Mouse (Mus musculus) erythroblast, adult 5-6 weeks (primary cell): ENCODE results near the gene 2310022B05Rik. TPM values are rescaled to one million over a fixed set of nuclear protein-coding genes. Genes with fewer than 3 reads are reported as not detected.

ENCODE experiments used
- ATAC-seq: replicated peaks from 2 replicates; pipeline ENCODE4 v1.8.0; 2016; ENCODE audit warnings: moderate number of reproducible peaks, mild to moderate bottlenecking, moderate TSS enrichment, inconsistent platforms; ENCODE audit not compliant: poor library complexity, low FRiP score, severe bottlenecking
- total RNA-seq, 2 experiments: library from RNA; stranded (forward) in 1 of 2; stranded (reverse) in 1 of 2; fragments of 150-400 nt in 1 of 2; fragments of 200-764, 138-1000 nt in 1 of 2; gene quantifications; 2 replicates each; pipeline versions ENCODE4 v1.2.3 to v1.2.4; 2015 to 2017; ENCODE audit warnings: low replicate concordance in 2 of 2

2310022B05Rik gene
- total RNA-seq, 2 experiments from 2014 or later, result 9.8 to 16.5 TPM

DNA sequence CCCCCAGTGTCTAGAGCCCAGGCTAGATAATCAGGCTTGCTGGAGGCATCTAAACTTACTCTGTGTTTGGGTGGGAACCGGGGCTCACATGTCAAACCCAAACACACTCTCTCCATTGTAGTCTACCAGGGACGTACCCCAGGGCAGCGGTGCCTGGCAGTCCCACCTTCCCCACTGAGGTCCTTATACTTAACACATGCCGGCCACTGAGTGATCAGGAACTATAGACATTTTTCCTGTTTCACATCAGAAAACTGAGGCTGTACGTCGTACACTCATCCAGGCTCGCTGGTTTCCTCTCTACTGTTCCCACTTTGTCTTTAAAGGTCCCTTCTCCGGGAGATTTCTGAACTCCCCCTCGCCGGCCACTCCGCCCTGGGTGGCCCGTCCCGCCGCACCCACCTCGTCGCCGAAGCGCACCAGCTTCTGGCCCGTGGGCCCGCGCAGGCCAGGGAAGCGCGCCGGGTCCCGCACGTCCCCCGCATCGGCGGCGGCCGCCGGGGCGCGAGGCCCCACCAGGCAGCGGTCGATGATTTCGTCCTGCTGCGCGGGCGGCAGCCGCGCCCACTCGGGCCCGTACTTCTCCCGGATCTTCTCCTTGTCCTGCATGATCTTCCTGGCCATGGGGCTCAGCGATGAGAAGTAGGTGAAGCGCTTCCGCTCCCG lies 590 bp downstream of the 2310022B05Rik start:
- peak; percentile 10; the same call in 1 of the 2 replicates for ATAC-seq

DNA sequence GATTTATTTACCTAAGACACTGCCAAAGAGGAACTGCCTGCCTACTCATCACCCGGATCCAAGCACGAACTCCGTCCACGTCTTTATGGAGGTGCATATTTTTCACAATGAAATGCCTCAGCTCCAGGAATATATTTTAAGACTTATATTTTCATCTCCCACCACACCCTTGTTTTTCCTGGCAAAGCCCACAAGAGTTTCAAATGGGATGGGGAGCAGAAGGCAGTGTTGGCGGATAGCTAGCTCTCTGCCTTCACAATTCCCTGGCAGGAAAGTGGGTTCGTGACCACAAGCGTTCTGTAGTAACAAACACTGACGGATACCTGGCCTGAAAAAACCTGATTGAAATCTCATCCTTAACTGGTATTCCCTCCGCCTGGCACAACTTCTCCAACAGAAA lies 1.4 kb downstream of the 2310022B05Rik start:
- no peak for ATAC-seq

DNA sequence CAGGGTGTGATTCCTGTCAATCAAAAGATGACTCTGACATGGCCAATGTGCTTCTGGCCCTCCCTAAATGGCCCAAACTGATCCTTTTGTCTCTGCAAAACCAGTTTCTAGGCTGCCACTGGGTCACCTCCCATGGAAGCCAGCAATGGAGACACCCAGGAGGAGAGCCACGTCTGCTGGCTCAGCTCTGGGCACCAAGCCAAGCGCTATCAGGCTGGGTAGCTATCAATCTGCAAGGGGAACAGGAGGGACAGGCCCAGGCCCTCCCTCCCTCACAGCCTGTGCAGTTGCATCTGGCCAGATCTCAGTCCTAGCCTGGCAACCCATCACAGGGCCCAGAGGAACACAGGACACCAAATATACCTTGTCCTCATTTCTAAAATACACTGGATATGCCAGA lies 4.8 kb downstream of the 2310022B05Rik start:
- ATAC-seq, result peak; percentile 78

DNA sequence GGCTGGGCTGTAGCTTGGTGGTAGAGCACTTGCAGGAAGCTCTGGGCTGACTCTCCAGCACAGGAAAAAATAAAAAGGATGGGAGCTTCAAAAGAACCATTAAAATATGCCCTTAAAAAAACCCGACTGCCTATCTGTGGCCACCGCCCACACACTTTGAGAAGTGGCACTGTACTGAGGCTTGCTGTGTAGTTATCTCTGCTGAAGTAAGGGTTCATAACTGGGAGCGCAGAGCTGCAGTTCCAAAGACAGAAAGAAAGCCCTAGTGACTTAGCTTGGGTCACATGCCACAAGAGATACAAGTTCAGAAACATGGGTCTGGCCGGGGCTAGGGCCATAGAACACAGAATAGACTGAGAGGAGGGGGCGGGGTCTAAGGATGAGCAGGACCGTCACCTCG lies 5.2 kb downstream of the 2310022B05Rik start:
- peak; percentile 71 for ATAC-seq

- ATAC-seq, result no peak
Measured at GRCm38 (mm10) chr8:124653568-124654475, 9.3 kb downstream of the 2310022B05Rik start.

DNA sequence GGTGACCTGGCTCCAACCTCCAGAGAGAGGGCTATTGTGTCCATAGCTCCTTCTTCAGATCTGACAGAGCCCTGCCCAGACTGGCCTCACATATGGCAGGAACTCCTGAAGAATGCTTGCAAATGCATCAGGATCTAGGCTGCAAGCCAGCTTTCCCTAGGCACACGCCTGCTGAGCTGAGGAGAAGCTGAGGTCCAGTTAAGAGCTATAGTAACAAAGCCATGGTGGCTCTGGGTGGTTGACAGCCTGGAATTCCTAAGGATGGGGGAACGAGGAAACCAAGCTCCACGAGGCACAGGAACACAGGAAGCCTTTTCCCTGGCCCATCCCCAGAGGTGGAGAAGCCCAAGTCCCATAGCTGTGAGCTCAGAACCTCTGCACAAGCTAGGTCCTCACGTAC lies 10.6 kb downstream of the 2310022B05Rik start:
- ATAC-seq, result no peak

GRCm38 (mm10) chr8:124651776-124652175 lies 11.4 kb downstream of the 2310022B05Rik start:
- no peak for ATAC-seq

- no peak for ATAC-seq
Measured at GRCm38 (mm10) chr8:124648311-124648710, 14.9 kb downstream of the 2310022B05Rik start.

GRCm38 (mm10) chr8:124643540-124644339 lies 19.4 kb downstream of the 2310022B05Rik start:
- ATAC-seq, result no peak

- no peak for ATAC-seq
Measured at GRCm38 (mm10) chr8:124641599-124641998, 21.6 kb downstream of the 2310022B05Rik start.

- ATAC-seq, result 0 out of 2 replicates have a peak, but pooled peaks have one; percentile 13
Measured at GRCm38 (mm10) chr8:124635247-124635502, 28.0 kb downstream of the 2310022B05Rik start.

DNA sequence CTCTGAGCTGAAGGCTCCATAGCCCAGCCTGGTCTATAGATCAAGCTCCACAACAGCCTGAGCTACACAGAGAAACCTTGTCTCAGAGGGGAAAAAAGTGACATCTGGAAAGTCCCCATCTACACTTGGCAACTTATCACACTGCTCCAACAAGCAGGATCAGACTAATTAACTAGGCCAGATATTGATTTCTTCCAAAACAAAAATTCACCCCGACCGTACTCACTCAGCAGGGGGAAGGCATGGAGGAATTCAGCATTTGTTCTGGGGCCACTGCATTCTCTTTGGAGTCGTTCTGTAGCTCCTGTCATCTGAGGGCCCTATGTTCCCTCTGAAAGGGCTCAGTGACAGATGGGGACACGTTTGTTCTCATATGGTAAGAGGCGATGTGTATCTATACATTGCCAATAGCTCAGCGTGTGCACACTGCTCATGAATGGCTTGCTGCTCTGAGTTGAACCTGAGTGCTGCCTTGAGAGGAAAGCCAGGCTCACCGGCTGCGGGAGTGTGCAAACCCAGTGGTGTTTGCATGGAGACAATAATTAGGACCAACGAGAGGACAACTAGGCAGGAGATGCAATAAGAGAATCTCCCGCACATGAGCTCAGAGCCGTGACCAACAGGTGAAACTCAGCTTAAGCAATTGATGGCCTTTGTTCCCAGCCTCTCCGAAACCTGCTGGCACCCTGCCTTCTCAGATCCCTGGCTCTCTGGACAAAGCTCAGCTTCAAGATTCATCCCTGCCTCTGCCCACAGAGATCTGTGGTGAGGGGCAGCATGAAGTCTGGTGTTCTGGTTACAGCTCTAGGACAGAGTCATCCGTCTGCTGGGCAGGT lies 28.5 kb downstream of the 2310022B05Rik start:
- no peak for ATAC-seq

DNA sequence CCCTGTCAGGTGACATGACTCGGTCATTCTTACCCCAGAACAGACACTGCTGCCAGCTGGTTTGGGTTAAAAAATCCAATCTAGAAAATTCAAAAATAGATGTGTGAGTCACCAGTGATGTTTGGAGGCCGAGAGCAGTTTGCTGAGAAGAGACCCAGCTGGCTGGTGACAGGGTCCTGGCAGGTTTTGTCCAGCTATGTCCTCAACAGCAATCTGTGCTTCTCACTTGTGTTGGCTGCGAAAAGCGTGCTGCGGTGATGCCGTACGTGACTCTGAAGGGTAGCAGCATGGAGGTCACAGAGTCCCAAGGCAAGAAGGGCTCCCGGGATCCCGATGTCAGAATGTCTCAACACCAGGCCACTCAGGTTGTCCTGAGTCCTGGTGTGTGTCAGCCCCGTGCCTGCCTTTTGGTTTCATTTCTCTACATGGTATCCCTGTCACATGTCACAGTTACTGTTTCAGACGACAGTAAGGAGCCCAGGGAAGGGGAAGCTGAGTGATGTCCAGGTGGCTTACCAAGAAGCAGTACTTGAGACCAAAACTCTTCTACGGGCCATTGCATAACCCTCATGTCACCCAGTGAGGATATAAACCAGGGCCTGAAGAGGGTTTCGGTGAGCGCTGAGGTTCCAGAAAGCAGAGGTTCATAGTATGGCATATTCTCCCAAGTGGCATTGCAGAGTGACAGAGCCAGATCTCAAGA lies 30.0 kb downstream of the 2310022B05Rik start:
- no peak for ATAC-seq

DNA sequence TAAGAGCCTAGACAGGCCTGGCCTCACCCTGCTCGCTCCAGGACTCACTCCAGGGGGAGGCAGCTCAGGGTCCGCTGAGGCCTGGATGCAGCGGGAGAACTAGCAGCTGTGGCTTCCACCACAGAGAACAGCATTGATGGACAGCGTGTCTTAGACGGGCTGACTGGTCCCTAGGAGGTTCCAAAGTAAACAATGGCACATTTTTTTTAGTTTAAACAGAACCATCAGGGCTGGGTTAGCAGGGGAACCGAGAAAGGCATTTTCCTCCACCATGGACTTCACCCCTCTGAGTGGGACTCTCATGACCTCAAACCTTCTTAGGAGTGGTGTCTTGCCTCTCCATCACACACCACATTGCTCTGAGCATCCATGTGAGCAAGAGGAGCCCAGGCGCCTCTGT lies 31.2 kb downstream of the 2310022B05Rik start:
- ATAC-seq, result no peak

GRCm38 (mm10) chr8:124630891-124631290 lies 32.3 kb downstream of the 2310022B05Rik start:
- no peak for ATAC-seq

- no peak for ATAC-seq
Measured at GRCm38 (mm10) chr8:124630489-124630888, 32.7 kb downstream of the 2310022B05Rik start.

DNA sequence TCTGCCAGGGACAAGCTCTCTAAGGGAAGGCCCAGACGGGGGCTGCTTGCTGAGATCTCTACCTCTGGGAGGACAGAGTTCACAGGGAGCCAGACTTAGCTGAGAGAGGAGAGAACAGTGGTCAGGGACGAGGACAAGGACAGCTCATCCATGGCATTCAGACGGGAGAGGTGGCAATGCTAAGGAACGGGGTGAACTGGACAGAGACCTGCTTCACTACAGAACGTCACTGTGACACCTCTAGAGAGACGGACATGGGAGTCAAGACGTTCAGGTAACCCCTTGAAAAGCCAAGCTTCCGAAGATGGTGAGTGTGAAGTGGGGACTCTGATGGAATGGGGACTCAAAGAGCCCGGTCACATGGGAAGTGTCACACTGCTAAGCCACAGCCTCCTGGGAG lies 36.9 kb downstream of the 2310022B05Rik start:
- no peak for ATAC-seq

DNA sequence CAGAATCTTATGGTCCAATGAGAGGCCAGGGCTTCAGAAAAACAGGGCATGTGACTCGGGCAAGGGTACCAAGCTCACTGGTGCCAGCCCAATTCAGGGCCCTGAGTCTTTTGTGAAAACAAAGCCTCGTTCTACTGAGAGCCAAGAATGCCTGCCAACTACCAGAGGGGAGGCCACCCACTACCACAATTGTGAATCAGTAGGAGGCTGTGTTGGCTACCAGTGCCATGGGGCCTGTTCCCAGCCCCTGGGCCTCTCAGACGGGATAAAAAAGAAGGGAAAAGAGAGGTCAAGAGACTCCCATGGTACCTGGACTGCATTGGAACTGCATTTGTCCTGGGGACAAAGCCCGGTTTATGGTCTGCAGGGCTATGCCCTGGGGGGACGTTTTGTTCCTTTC lies 41.9 kb downstream of the 2310022B05Rik start:
- ATAC-seq, result no peak

DNA sequence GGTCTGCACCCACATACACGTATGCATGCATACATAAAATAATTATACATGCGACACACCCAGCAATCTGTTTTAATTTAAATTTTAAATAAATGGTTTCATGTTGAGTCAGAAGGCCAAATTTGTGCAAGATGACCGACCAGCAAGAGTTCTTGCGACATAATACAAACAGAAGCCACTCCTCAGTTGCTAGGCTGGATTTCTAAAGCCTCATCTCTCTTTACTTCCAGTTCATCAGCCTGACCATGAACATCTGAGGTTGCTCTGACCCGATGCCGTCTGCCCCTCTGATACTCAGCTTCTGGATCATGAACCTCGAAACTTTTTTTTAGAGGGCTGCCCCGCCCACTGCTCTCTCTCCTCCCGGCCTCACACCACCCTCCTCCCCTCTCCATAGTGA lies 44.9 kb downstream of the 2310022B05Rik start:
- no peak for ATAC-seq
